Mouse (Mus musculus): ENCODE results near the gene Rbm12.

DNA sequence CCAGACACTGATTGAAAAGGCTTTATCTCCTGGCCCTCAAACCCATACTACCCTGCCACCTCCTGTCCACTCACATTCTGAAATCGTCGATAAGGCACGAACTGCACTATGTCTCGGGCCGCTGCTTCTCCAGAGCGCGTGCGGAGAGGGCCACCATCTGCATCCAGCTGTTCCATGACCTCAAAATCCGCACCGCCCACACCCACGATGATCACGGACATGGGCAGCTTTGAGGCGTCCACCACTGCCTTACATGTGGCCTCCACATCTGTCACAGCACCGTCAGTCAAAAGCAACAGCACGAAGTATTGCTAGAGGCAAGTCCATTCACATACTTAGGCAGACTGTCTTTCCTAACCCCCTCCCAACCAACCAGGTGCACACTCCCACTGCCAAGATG is 38.1 kb downstream of the Rbm12 start:
- no peak for TF ChIP-seq CTCF (IDR thresholded peaks at IDR 0.05; ENCODE audit: insufficient read depth, low read depth, low read length)
- no peak for TF ChIP-seq POLR2A (IDR thresholded peaks at IDR 0.05; ENCODE audit: insufficient read depth, low read depth, low read length)
